Mouse (Mus musculus): ENCODE measurements around the gene 4930412O13Rik.

Gene 4930412O13Rik

GRCm38 (mm10) chr2:9880271-9880670 lies 781 bp upstream of the 4930412O13Rik start:
- no peak for DNase-seq (ENCODE audit: low spot score in 2 of 2)

GRCm38 (mm10) chr2:9881611-9882023 lies 565 bp downstream of the 4930412O13Rik start:
- no peak for DNase-seq (ENCODE audit: low spot score in 2 of 2)

GRCm38 (mm10) chr2:9882371-9882925 lies 1.4 kb downstream of the 4930412O13Rik start:
- DNase-seq (ENCODE audit: low spot score in 2 of 2), result no peak

GRCm38 (mm10) chr2:9882926-9883802 lies 2.1 kb downstream of the 4930412O13Rik start:
- DNase-seq (ENCODE audit: low spot score in 2 of 2), result no peak

- no peak for DNase-seq (ENCODE audit: low spot score in 2 of 2)
Observed at GRCm38 (mm10) chr2:9883803-9884532, 2.9 kb downstream of the 4930412O13Rik start.

- no peak for DNase-seq (ENCODE audit: low spot score in 2 of 2)
Observed at GRCm38 (mm10) chr2:9884533-9885216, 3.6 kb downstream of the 4930412O13Rik start.

- DNase-seq (ENCODE audit: low spot score in 2 of 2), result no peak
Observed at GRCm38 (mm10) chr2:9885217-9885770, 4.2 kb downstream of the 4930412O13Rik start.

- no peak for DNase-seq (ENCODE audit: low spot score in 2 of 2)
Observed at GRCm38 (mm10) chr2:9886031-9886430, 5.0 kb downstream of the 4930412O13Rik start.

GRCm38 (mm10) chr2:9886921-9887610 lies 6.0 kb downstream of the 4930412O13Rik start:
- no peak for DNase-seq (ENCODE audit: low spot score in 2 of 2)

- no peak for DNase-seq (ENCODE audit: low spot score in 2 of 2)
Observed at GRCm38 (mm10) chr2:9887636-9888035, 6.6 kb downstream of the 4930412O13Rik start.

- no peak for DNase-seq (ENCODE audit: low spot score in 2 of 2)
Observed at GRCm38 (mm10) chr2:9888913-9889650, 8.0 kb downstream of the 4930412O13Rik start, which contains the start of gene 9230102O04Rik. TSS of gene 9230102O04Rik (minus strand) at chr2:9889540.

- no peak for DNase-seq (ENCODE audit: low spot score in 2 of 2)
Observed at GRCm38 (mm10) chr2:9889651-9890183, 8.7 kb downstream of the 4930412O13Rik start, which contains the start of gene Gata3. TSS of gene Gata3 (minus strand) at chr2:9890034.

- no peak for DNase-seq (ENCODE audit: low spot score in 2 of 2)
Observed at GRCm38 (mm10) chr2:9890251-9890650, 9.2 kb downstream of the 4930412O13Rik start.

GRCm38 (mm10) chr2:9890906-9891305 lies 9.9 kb downstream of the 4930412O13Rik start:
- no peak for DNase-seq (ENCODE audit: low spot score in 2 of 2)

GRCm38 (mm10) chr2:9892541-9892940 lies 11.5 kb downstream of the 4930412O13Rik start:
- no peak for DNase-seq (ENCODE audit: low spot score in 2 of 2)

- no peak for DNase-seq (ENCODE audit: low spot score in 2 of 2)
Observed at GRCm38 (mm10) chr2:9893272-9893953, 12.4 kb downstream of the 4930412O13Rik start.

- DNase-seq (ENCODE audit: low spot score in 2 of 2), result no peak
Observed at GRCm38 (mm10) chr2:9894836-9895593, 14.0 kb downstream of the 4930412O13Rik start.

GRCm38 (mm10) chr2:9896097-9896770 lies 15.2 kb downstream of the 4930412O13Rik start:
- DNase-seq (ENCODE audit: low spot score in 2 of 2), result no peak
